ENCODE assay signal across 12 mouse cellular contexts in genomic region chr11:102665637-102666435, GRCm38 (mm10). TPM values are rescaled to one million over a fixed set of nuclear protein-coding genes. Genes with fewer than 3 reads are reported as not detected.
DNase-seq lines count a peak whose midpoint lies in the region; ATAC-seq lines count a peak whose summit lies in the region.
"Had no signal": no experiment of that assay in that cellular context is flagged by ENCODE, and none has a peak within 500 bp of the region (broad histone marks: within the 10 kb centered on the region; RNA-seq: fewer than 3 reads in every experiment).

No protein-coding gene starts in this region.

- H3K4me2 ChIP-seq in heart, embryonic 13.5 days, result peak overlapping the region; percentile 58
- 0 out of 2 replicates have a peak overlapping the region, but pooled peaks have one; percentile 3 for H3K4me2 ChIP-seq in midbrain, embryonic 13.5 days (replicated peaks)
- H3K4me2 ChIP-seq in midbrain, embryonic 16.5 days (ENCODE audit: low read length), result no peak overlapping the region; the same call in 1 of the 2 replicates
- peak overlapping the region; percentile 30 for H3K4me2 ChIP-seq in intestine, embryonic 15.5 days (replicated peaks)

- peak overlapping the region; percentile 40 for H3K4me3 ChIP-seq in heart, embryonic 13.5 days
- 0 out of 2 replicates have a peak overlapping the region, but pooled peaks have one; percentile 6 for H3K4me3 ChIP-seq in midbrain, embryonic 13.5 days (replicated peaks)
- H3K4me3 ChIP-seq in midbrain, embryonic 16.5 days (ENCODE audit: low read depth, low read length), result no peak overlapping the region
- peak overlapping the region; percentile 9; the same call in 1 of the 2 replicates for H3K4me3 ChIP-seq in intestine, embryonic 15.5 days (replicated peaks)

- H3K9me3 ChIP-seq in heart, embryonic 13.5 days, result peaks cover 13% of the 10 kb centered on the region
- H3K9me3 ChIP-seq in midbrain, embryonic 13.5 days, result peaks cover 9% of the 10 kb centered on the region; the same call in 1 of the 2 replicates
- 0 out of 2 replicates have a peak, but pooled peaks cover 2% of the 10 kb centered on the region for H3K9me3 ChIP-seq in midbrain, embryonic 16.5 days (replicated peaks; ENCODE audit: control insufficient read depth, low read length, poor library complexity, severe bottlenecking)
- H3K9me3 ChIP-seq in intestine, embryonic 15.5 days, result no peaks in the 10 kb centered on the region

- H3K27ac ChIP-seq in heart, embryonic 13.5 days (replicated peaks), result no peak overlapping the region
- no peak overlapping the region for H3K27ac ChIP-seq in midbrain, embryonic 13.5 days
- H3K27ac ChIP-seq in midbrain, embryonic 16.5 days (ENCODE audit: low read length), result no peak overlapping the region
- H3K27ac ChIP-seq in intestine, embryonic 15.5 days, result no peak overlapping the region

- H3K27me3 ChIP-seq in heart, embryonic 13.5 days (replicated peaks), result peaks cover 41% of the 10 kb centered on the region
- peaks cover 25% of the 10 kb centered on the region for H3K27me3 ChIP-seq in midbrain, embryonic 13.5 days
- peaks cover 9% of the 10 kb centered on the region for H3K27me3 ChIP-seq in midbrain, embryonic 16.5 days (ENCODE audit: control insufficient read depth, insufficient read depth, low read depth, low read length)
- peaks cover 20% of the 10 kb centered on the region for H3K27me3 ChIP-seq in intestine, embryonic 15.5 days (replicated peaks)

- H3K9ac ChIP-seq in heart, embryonic 13.5 days, result no peak overlapping the region
- H3K9ac ChIP-seq in midbrain, embryonic 13.5 days (replicated peaks), result no peak overlapping the region
- no peak overlapping the region for H3K9ac ChIP-seq in midbrain, embryonic 16.5 days (ENCODE audit: low read depth, low read length)
- H3K9ac ChIP-seq in intestine, embryonic 15.5 days, result no peak overlapping the region

- no peak for DNase-seq in heart, adult 9 months (ENCODE audit: low spot score in 2 of 2)
- peak; percentile 81 for DNase-seq in testis, postnatal 14 days (ENCODE audit: low spot score)
- no peak for DNase-seq in thymus, postnatal 36 days
- no peak for DNase-seq in left cerebral cortex, adult 18-20 months (ENCODE audit: low spot score in 2 of 2)
- DNase-seq: adrenal gland, postnatal 25 days; cerebellum, adult 8-10 months; lung, adult 18-20 months had no signal

- no peaks in the 10 kb centered on the region for H3K36me3 ChIP-seq in heart, embryonic 13.5 days
- no peaks in the 10 kb centered on the region for H3K36me3 ChIP-seq in midbrain, embryonic 13.5 days
- no peaks in the 10 kb centered on the region for H3K36me3 ChIP-seq in midbrain, embryonic 16.5 days (ENCODE audit: control insufficient read depth, insufficient read depth, low read length)
- no peaks in the 10 kb centered on the region for H3K36me3 ChIP-seq in intestine, embryonic 15.5 days

- WGBS in heart, embryonic 13.5 days, result 32% methylated on average over 83 of the region's 84 CpGs
- 52% methylated on average over 73 of the region's 84 CpGs for WGBS in midbrain, embryonic 13.5 days
- WGBS in midbrain, embryonic 16.5 days, result 48% methylated on average over 78 of the region's 84 CpGs
- WGBS in intestine, embryonic 15.5 days, result 38% methylated on average over 84 of the region's 84 CpGs

- H3K4me1 ChIP-seq in heart, embryonic 13.5 days, result peaks cover 8% of the 10 kb centered on the region; the same call in 1 of the 2 replicates
- H3K4me1 ChIP-seq in midbrain, embryonic 13.5 days (replicated peaks), result no peaks in the 10 kb centered on the region
- H3K4me1 ChIP-seq in midbrain, embryonic 16.5 days (ENCODE audit: control insufficient read depth, insufficient read depth, low read length), result no peaks in the 10 kb centered on the region
- 0 out of 2 replicates have a peak, but pooled peaks cover 5% of the 10 kb centered on the region for H3K4me1 ChIP-seq in intestine, embryonic 15.5 days (replicated peaks)

- ATAC-seq in heart, embryonic 13.5 days (ENCODE audit: extremely low read depth, insufficient number of reproducible peaks, low FRiP score, low TSS enrichment), result no peak
- no peak for ATAC-seq in midbrain, embryonic 13.5 days
- ATAC-seq in midbrain, embryonic 16.5 days, result no peak
- ATAC-seq in intestine, embryonic 15.5 days, result no peak

RNA-seq across cellular contexts. Expression of gene Meioc, which starts 2.3 kb away (rescaled TPM):
- 1.2 and 1.5 TPM in 2 replicates for polyA plus RNA-seq in heart, embryonic 13.5 days (2015; fragmentation: Nextera tagmentation; extraction: Ambion mirVana)
- polyA plus RNA-seq in midbrain, embryonic 13.5 days (2015; fragmentation: Nextera tagmentation; extraction: Ambion mirVana), result 0.04 and 0.05 TPM in 2 replicates
- polyA plus RNA-seq in midbrain, embryonic 16.5 days (2015; fragmentation: Nextera tagmentation; extraction: Ambion mirVana), result 0.15 and 0.16 TPM in 2 replicates
- polyA plus RNA-seq in intestine, embryonic 15.5 days (2015; fragmentation: Nextera tagmentation; extraction: Ambion mirVana), result 0.30 and 0.44 TPM in 2 replicates
- not detected for total RNA-seq in left cerebral cortex, adult 18-20 months (2021)
- polyA plus RNA-seq: large intestine, adult 2 months had no signal

RNA-seq across cellular contexts. Expression of gene Ccdc43, which starts 31.7 kb away (rescaled TPM):
- 31.9 and 36.1 TPM in 2 replicates for polyA plus RNA-seq in heart, embryonic 13.5 days (2015; fragmentation: Nextera tagmentation; extraction: Ambion mirVana)
- 41.6 and 49.1 TPM in 2 replicates for polyA plus RNA-seq in midbrain, embryonic 13.5 days (2015; fragmentation: Nextera tagmentation; extraction: Ambion mirVana)
- polyA plus RNA-seq in midbrain, embryonic 16.5 days (2015; fragmentation: Nextera tagmentation; extraction: Ambion mirVana), result 43.1 and 46.3 TPM in 2 replicates
- polyA plus RNA-seq in intestine, embryonic 15.5 days (2015; fragmentation: Nextera tagmentation; extraction: Ambion mirVana), result 40.0 and 46.7 TPM in 2 replicates
- total RNA-seq in left cerebral cortex, adult 18-20 months (2021), result 10 to 100 TPM; 26.1 to 29.0 TPM
